Mouse (Mus musculus): ENCODE measurements around the gene Msgn1. TPM values are rescaled to one million over a fixed set of nuclear protein-coding genes. Genes with fewer than 3 reads are reported as not detected.

Msgn1 gene
- total RNA-seq (2014; fragmentation: Nextera tagmentation) (not detected in 2 replicates), total RNA-seq (2017) (not detected in 2 replicates)

- ATAC-seq (replicated peaks; ENCODE audit: poor library complexity, severe bottlenecking): no peak
These were observed at the start of gene Msgn1 for GRCm38 (mm10) chr12:11208872-11209271. Msgn1 (minus strand) TSS chr12:11208972.

- ATAC-seq (replicated peaks; ENCODE audit: poor library complexity, severe bottlenecking): no peak
These were observed 41.5 kb upstream of the Msgn1 start for GRCm38 (mm10) chr12:11250322-11250721.

DNA sequence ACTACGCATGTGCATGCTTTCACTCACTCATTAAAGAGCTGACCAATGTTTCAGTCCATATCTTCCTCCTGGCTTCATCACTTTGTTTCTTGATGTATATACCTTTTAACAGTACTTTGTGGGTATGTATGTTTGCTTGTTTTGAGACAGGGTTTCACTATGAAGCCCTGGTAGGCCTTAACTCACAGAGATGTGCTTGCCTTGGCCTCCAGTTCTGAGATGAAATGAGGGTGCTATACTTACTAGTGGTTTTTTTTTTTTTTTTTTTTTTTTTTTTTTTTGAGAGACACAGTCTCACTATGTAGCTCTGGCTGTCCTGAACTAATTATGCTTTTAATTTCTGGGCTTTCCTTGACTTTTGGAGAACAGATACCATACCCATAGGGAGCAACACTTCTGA, 38.7 kb upstream of the Msgn1 start:
- ATAC-seq (replicated peaks; ENCODE audit: poor library complexity, severe bottlenecking): no peak

- ATAC-seq (replicated peaks; ENCODE audit: poor library complexity, severe bottlenecking): peak; percentile 62
These were observed 27.2 kb upstream of the Msgn1 start for GRCm38 (mm10) chr12:11235996-11236395.

DNA sequence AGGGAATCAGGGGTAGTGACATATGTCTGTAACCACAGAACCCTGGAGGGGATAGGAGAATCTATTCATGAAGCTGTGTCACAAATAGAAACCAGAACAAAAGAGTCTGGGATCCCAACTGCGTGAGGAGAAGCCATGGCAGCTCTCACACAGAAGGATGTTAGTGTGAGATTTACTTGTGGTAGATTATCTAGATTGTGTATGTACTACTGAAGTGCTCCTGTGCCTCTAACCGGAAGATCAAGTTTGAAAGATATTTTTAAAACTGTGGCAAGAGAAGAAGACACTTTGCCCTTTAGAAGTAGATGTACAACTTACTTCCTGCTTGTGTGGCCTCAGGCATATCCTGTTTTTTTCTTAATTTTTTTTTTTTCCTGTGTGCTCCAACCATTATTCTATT, 21.5 kb upstream of the Msgn1 start:
- no peak for ATAC-seq (replicated peaks; ENCODE audit: poor library complexity, severe bottlenecking)

- no peak for ATAC-seq (replicated peaks; ENCODE audit: poor library complexity, severe bottlenecking)
These were observed 17.9 kb upstream of the Msgn1 start for GRCm38 (mm10) chr12:11226529-11227268.

GRCm38 (mm10) chr12:11226123-11226522, 17.4 kb upstream of the Msgn1 start:
- no peak for ATAC-seq (replicated peaks; ENCODE audit: poor library complexity, severe bottlenecking)

- no peak for ATAC-seq (replicated peaks; ENCODE audit: poor library complexity, severe bottlenecking)
These were observed 15.9 kb upstream of the Msgn1 start for GRCm38 (mm10) chr12:11224722-11225121.

- no peak for ATAC-seq (replicated peaks; ENCODE audit: poor library complexity, severe bottlenecking)
These were observed 14.3 kb upstream of the Msgn1 start for GRCm38 (mm10) chr12:11223090-11223489.

DNA sequence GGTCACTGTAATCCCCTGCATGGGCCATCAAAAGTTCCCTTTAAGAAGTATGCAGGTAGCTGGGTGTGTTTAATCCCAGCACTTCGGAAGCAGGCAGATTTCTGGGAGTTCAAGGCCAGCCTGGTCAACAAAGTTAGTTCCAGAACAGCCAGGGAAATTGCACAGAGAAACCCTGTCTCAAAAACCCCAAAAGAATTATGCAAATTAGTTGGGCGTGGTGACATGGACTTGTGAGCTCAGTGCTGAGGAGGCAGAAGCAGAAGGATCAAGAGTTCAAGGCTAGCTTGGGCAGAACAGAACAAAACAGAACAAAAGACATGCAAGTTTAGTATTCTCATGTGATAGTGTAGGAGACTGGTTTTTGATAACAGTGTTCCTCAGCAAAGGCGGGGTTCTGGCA, 13.8 kb upstream of the Msgn1 start:
- no peak for ATAC-seq (replicated peaks; ENCODE audit: poor library complexity, severe bottlenecking)

DNA sequence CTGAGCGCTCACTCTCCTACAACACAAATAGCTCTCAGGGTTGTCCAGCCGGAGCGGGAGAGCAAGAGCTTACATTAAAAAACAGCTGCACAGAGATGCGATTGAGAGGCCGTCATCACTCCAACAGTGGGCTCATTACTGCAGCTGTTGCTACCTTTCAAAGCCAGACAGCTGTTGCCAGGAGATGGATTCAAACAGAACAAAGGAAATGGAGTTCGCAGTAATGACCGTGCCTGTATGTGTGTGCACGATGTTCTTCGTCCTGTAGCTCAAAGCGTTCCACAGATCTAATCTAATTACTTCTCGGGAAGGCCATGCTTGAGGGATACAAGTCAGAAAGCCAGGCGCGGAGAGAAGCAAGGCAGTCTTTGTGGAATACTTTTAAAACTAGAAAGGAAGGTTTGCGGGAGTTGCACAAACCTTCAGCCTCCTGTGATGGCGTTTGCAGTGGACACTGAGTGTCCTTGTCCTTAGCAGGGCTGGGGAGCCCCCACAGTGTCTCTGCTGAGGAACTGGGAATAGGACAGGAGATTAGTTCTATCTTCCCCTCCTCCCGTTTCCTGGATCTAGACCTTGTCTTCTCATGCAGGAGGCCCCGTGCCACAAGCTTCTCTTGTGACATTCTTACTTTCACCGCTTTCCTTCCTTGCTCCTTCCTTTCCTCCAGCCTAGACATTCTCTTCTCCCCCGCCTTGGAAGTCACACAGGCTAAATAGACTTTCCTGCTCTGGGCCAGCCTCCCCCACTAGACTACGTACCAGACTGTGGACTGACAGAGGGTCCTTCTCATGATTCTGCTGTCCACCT, 13.0 kb upstream of the Msgn1 start:
- ATAC-seq (replicated peaks; ENCODE audit: poor library complexity, severe bottlenecking): no peak

DNA sequence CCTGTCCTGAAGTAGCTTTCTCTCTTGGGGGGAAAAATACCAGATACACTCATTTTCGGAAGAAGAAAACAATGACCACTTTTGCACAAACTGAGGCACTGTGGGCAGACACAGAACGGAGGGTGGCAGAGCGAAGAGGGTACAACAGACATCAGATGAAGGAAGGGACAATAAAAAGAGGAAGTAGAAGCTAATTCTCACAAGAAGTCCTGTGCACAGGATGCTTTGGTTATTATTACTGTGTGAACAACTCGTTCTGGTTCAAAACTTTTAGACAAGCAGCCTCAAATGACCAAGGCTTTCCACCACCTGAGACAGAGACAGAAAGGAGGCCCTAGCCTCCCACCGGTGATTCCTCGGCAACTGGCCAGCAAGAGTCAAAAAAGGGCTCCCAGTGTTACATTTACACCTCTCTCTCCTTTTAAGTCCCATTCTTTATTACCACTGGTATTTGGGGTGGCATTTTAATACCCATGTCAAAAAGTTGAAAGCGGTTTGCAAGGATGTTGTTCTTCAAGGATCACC, 9.0 kb upstream of the Msgn1 start:
- ATAC-seq (replicated peaks; ENCODE audit: poor library complexity, severe bottlenecking): peak; percentile 71

DNA sequence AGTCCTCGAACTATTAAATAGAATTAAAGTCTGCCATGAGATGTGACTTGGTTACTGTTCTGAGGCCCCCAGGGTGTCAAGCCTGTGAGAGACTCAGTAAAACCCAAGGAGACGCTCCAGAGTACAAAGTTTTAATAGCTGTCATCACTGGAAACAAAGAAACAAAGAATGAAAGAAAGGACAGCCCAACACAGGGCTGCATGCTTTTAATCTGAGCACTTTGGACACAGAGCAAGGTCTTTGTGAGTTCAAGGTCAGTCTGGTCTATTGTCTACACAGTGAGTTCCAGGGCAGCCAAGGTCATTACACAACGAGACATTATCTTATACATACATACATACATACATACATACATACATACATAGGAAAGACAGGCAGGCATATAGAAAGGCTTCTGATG, 7.7 kb upstream of the Msgn1 start:
- no peak for ATAC-seq (replicated peaks; ENCODE audit: poor library complexity, severe bottlenecking)

GRCm38 (mm10) chr12:11215555-11215954, 6.8 kb upstream of the Msgn1 start:
- peak; percentile 59 for ATAC-seq (replicated peaks; ENCODE audit: poor library complexity, severe bottlenecking)

- ATAC-seq (replicated peaks; ENCODE audit: poor library complexity, severe bottlenecking): peak; percentile 9; the same call in 1 of the 2 replicates
These were observed 6.0 kb upstream of the Msgn1 start for GRCm38 (mm10) chr12:11214776-11215175.

DNA sequence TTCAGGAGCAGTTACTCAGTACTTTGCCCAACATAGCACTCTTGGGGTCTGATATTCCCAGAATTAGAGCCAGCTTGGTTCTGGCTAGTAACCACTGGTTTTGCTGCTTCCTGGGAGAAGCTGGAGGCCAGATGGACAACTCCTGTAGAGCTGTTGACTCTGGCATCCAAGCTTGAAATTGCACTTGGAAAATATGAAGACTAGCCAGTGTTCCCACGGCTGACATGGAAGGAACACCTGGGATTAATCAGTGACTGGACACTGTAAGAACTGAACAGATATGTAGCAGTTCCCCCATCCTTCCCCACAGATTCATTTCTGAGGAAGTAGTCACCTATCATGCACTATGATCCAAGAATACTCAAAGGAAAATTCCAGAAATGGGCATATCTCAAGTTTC, 4.1 kb upstream of the Msgn1 start:
- no peak for ATAC-seq (replicated peaks; ENCODE audit: poor library complexity, severe bottlenecking)

GRCm38 (mm10) chr12:11210361-11210760, 1.6 kb upstream of the Msgn1 start:
- no peak for ATAC-seq (replicated peaks; ENCODE audit: poor library complexity, severe bottlenecking)

DNA sequence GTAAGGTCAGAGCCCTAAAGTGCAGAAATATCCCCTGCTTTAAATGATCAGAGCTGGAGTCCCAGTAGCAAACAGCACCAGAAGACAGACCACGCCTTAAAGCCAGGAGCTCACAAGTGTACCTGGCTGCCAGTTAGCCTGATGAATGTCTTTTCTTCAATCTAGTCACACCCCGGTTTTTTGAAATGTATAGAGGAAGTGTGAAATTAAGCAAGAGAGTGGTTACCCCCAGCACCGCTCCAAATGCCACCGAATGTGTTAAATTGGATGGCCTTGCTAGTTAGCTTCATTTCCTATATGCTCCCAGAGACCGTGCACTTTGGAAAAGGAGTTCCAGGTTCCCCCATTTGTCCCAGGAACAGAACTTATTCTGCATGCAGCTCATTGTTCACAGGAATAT, 864 bp upstream of the Msgn1 start:
- peak; percentile 85 for ATAC-seq (replicated peaks; ENCODE audit: poor library complexity, severe bottlenecking)

- ATAC-seq (replicated peaks; ENCODE audit: poor library complexity, severe bottlenecking): peak; percentile 52
These were observed 2.5 kb downstream of the Msgn1 start for GRCm38 (mm10) chr12:11206321-11206720.

GRCm38 (mm10) chr12:11203694-11204665, 4.8 kb downstream of the Msgn1 start:
- no peak for ATAC-seq (replicated peaks; ENCODE audit: poor library complexity, severe bottlenecking)
